Mouse (Mus musculus) gastrocnemius, adult 8-10 months (tissue): ENCODE measurements around the gene Selenot. TPM values are rescaled to one million over a fixed set of nuclear protein-coding genes. Genes with fewer than 3 reads are reported as not detected.

Experiments used
- DNase-seq, 2 experiments: peaks; one replicate each; pipeline ENCODE4 v3.0.0; 2022; ENCODE audit warnings: low spot score in 2 of 2
- total RNA-seq, 4 experiments: library from RNA; stranded (reverse); gene quantifications; 2 replicates each; pipeline ENCODE4 v1.2.4; 2022

Selenot gene
- total RNA-seq, 4 experiments from 2014 or later = 121 to 128 (median 126) TPM

GRCm38 (mm10) chr3:58636406-58637295, 60.2 kb downstream of the Selenot start, which contains the start of gene Erich6:
Gene Erich6 (minus strand): TSS chr3:58637207.
- no peak for DNase-seq

Other genes with a start within 250 kb of the Selenot start
- 10 to 100 TPM; 23.7 to 29.8 (median 26.0) TPM for gene Tsc22d2, start 161.9 kb upstream of the Selenot start, total RNA-seq
- gene Eif2a, start 50.8 kb upstream of the Selenot start, total RNA-seq = 10 to 100 TPM; 39.4 to 49.8 (median 47.2) TPM
- gene Serp1, start 50.7 kb upstream of the Selenot start, total RNA-seq = 1 to 10 TPM; 5.3 to 7.7 (median 6.6) TPM
- gene Erich6, start 60.6 kb downstream of the Selenot start, total RNA-seq = not detected
- gene Siah2, start 115.8 kb downstream of the Selenot start, total RNA-seq = 10 to 100 TPM in 2 of 4 experiments, 1 to 10 TPM in 2; 8.5 to 11.6 (median 9.6) TPM
- gene Mindy4b-ps, start 245.7 kb downstream of the Selenot start, total RNA-seq = not detected